Mouse (Mus musculus) c-Kit-negative CD71-positive TER-119-positive erythroid progenitor cells, embryonic 14.5 days (primary cell): ENCODE data around the gene Rfx1.
A peak's percentile ranks its signal among the peaks of the same experiment; 100 is the strongest.

Experiments used
- DNase-seq: peaks from one replicate; pipeline ENCODE4 v3.0.0-alpha.2; 2013; ENCODE audit warnings: low read depth, low spot score

Gene Rfx1

DNA sequence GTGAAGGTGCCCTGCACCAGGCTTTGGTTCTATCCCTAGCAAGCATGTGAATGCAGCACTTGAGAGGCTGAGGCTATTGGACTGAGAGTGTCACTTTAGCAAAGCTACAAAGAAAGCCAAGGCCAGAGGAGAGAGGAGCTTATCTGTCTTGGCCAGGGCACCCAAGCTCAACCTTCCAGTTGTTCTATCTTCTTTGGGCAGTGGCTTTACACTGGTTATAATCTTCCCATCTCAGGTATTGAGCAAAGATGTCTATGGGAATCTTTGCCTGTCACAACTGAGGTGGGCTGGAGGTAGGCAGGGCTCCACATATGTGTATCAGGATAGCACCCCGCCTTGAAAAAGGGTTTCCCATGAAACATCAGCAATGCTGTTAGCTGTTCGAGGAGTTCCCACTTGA, 6.4 kb upstream of the Rfx1 start:
- no peak for DNase-seq

DNA sequence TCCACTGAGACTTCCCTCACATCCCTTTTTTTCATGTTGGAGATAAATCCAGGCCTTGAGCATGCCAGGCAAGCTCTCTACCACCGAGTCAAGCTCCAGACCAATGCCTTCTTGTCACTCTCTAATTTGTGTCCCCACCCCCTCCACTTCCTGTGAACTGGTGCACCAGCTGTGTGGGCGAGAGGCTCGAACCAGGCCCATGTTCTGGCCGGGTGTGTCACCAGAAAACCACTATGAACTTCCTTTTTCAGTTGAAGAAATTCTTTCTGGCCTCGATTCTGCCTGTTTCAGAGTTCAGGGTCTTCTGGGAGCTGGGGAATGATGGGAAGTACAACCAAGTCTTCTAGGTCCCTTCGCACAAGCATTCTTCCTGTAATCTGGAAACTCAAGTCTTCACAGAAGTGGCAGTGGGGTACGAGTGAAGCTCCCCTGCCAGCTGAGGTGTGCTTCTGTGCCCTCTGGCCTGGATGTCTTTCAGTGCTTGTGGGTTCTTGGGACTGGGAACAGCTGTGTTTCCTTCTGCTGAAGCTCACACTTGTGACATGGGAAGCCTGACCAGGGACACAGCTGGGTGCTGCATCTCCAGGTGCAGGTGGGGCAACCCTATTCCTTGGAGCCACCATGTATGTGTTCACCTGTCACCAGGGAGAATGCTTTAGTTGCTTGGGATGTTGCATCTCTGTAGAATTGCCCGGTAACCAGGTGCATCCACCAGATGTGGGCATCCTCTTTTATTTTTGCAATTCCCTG, 2.6 kb upstream of the Rfx1 start:
- DNase-seq = no peak

DNA sequence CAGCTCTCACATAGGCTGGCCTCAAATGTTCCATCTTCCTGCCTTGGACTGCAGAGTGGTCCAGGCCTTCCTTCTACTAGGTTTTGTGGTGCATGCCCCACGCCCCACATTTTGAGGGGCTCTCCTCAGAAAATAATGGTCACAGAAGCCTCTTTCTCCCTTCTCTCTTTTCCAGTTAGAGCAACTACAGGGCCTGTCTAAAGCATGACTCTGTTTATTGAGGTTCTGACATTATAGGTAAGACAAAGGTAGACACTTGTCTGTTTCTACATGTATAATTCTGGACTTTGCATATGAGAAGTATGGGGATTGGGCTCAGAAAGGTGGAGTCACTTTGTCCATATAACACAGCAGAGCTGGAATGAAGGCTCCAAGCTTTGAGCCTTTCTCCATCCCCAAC, 1.6 kb upstream of the Rfx1 start, which contains the start of gene Gm10643:
Gm10643 (minus strand) TSS at position 101 of the 400 bp plus-strand sequence.
- DNase-seq = no peak

DNA sequence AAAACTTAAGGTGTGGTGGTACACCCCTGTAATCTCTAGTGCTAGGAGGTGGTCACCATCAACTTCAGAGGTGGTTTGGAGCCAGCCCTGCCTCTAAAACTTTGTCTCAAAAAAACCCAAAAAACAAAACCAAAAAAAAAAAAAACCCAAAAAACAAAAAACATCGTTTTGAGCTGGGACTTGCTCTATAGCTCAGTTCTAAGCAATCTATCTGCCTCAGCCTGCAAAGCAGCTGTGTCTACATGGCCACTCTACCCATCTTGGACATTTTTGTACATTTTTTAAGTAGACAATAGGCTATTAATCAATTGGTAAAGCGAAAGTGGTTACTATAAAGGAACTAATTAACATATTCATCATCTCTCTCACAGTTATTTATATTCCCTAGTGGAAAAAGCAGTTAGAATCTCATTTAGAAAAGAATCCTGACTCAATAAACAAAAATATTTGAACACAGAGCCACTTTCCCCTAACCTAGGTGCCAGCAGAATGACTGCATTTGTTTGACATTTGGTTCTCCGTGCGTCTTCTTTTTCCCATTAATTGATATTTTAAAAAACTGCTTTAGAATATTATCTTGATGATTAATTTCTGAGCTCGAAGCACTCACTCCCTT, 1.1 kb upstream of the Rfx1 start:
- no peak for DNase-seq

DNA sequence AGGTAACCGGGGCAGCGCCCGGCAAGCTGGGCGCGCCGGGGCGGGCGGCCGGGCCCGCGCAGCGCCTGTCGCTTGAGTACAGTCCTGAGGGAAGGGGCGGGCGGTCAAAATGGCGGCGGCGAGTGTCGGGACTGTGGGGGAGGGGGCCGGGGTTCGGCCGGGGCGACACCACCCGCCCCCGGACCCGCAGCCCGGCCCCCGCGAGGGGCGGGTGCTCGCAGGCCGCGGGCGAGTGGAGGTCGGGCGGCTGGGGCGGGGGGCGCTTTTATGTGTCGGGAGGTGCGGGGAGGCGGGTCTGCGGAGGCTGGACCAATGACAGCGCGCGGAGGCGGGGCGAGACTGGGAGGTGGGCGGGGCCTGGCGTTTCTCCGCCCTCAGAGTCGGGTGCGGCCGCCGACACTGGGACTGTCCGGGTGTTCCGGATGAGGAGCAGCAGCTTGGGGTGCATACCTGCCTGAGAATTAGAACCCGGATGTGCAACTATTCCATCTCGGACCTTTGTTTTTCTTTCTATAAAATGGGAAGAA, 476 bp downstream of the Rfx1 start:
- peak; percentile 83 for DNase-seq

DNA sequence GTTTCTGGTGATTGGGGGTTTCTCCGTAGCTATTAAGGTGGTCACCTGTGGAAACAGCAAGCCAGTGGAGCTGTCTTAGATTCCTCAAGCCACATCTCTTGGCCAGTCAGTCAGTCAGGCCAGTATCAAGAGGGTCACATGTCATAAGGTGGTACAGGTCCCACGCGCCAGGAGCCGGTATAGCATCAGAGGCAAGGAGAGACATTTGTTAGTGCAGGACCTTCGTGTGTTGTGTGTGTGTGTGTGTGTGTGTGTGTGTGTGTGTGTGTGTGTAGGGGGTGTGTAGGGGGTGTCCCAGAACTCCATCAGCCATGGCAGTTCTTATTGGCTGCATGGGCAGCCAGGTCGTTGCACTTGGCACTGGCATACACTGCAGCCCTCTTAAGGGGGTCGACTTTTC, 1.3 kb downstream of the Rfx1 start:
- no peak for DNase-seq

DNA sequence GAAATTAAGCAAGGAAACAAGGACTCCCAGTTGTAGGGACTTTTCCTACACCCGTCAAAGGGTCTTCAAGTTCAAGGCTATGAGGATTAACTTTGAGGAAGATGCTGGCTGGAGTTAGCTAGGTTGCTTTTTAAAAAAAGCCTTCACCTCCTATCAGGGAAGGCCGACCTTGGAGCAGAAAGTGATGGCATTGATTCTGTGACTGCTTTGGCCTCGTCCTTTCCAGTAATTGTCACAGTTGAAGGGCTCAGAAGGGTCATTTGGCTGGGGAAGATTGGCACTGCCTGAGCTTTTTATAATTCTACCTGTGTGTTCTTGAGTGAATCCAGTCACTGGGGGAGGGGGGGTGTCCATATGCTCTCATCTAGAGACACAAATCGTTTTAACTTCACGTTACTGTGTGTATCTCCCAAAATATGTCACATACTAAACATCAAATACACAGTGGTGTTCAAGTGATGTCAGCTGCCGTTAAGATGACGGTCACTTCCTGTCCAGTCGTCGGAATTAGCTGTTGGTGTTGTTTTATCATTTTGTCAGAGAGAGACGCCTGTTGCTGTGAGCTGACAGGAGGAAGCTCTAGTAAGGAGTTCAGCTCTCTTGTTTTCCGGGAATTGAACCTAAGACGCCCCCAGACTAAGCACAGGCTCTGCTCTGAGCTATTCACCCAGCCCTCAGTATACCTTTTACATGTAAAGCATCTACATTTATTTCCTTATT, 1.8 kb downstream of the Rfx1 start:
- no peak for DNase-seq

DNA sequence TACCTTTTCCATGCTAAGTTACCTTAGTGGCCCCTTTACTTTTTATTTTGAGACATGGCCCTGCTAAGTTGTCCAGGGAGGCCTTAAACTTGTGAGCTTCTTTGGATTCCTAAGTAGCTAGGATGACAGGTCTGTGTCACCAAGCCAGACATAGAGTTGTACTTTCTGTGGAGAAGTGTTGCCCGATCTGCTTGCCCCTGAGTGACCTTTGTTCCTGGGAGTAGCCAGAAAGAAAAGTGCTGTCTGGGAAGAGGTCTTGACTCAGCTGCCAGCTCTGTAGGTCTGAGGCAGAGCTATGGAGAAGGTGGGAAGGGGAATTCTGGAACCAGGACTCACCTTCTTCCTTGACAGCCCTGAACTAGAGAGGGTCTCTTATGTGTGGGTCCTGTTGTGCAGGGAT, 2.5 kb downstream of the Rfx1 start:
- no peak for DNase-seq

DNA sequence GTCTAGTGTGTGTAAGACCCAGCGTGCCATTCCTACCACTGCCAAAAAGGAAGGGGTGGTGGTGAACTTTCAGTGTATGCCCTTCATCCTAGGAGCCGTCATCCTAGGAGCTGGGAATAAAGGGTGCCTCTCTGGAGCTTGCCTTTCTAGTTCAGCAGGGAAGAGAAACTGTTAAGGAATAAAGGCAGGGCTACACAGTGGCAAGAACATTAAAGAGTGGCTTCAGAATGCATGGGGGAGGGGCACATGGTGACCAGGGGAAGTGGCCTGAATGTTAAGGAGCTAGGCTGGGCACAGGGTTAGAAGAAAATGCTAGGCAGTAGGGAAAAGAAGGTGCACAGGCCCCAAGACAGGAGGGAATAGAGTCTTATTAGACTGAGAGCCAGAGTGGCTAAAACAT, 3.1 kb downstream of the Rfx1 start:
- no peak for DNase-seq

DNA sequence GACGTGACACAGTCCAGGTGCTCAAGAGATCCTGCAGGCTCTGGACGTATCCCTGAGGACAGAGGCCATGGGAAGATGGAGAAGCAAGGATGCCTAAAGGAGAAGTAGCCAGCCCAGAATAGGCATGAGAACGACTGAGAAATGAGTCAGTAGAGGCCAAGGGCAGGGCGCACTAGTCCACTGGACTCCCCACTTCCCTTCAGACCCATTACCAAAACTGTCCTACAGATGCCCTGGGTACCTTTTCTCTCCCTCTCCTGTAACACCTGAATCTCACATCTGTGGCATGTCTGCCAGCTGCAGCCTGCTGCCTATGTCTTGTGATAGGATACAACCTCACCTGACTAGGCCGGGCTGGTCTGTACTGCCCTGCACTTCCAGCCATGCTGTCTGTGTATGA, 3.6 kb downstream of the Rfx1 start:
- no peak for DNase-seq

DNA sequence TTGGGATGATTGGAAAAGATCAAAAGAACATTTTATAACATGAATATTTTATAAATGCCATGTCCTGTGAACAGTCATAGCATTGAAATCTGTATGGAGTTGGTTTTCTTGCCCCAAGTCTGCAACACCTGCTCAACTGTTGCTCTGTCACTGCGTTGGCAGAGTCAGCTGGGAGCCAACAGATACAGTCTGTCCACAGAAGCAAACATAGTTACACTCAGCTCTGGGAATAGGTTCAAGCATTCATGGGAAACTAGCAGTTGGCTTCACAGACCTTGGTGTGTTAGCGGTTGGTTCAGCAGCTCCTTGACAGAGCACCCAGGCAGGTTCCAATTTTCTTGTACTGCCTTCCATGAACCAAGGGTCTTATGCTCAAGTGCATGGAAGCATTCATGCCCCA, 4.0 kb downstream of the Rfx1 start:
- no peak for DNase-seq

DNA sequence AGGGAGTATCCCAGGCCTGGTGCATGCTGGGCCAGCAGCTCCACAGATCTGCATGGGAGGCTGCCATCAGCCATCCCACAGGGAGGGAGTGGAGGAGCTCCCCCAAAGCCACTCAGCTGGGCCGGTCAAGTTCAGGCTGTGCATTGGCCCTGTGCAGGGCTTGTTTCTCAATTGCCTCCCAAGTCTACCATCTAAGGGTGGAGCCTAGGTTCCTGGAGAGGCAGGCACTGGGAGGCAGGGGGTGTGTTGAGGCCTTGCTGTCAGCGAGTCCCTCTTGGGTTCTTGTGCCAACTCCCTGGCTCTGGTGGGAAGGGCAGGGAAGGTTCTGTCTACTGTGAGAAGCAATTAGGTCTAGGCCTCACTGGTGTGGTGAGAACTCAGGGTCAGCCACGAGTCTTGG, 5.3 kb downstream of the Rfx1 start:
- DNase-seq = no peak

DNA sequence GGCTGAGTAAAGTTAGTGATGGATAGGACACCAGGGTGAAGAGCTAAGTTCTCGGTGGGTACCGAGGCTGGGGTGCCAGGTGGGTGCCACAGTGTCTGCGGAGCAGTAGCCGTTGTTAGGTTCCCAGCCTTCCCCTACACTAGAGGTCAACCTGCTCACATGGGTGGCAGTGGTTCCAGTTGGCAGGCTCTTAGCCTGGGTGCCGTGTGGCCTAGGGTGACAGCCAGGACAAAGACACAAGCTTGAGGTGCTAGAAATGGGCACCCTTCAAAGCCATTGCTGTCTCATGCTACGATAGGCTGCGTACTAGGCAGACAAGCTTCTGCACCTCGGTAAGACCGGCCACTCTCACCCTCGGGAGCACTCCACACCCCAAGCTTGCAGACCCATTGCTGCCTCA, 5.7 kb downstream of the Rfx1 start:
- no peak for DNase-seq

DNA sequence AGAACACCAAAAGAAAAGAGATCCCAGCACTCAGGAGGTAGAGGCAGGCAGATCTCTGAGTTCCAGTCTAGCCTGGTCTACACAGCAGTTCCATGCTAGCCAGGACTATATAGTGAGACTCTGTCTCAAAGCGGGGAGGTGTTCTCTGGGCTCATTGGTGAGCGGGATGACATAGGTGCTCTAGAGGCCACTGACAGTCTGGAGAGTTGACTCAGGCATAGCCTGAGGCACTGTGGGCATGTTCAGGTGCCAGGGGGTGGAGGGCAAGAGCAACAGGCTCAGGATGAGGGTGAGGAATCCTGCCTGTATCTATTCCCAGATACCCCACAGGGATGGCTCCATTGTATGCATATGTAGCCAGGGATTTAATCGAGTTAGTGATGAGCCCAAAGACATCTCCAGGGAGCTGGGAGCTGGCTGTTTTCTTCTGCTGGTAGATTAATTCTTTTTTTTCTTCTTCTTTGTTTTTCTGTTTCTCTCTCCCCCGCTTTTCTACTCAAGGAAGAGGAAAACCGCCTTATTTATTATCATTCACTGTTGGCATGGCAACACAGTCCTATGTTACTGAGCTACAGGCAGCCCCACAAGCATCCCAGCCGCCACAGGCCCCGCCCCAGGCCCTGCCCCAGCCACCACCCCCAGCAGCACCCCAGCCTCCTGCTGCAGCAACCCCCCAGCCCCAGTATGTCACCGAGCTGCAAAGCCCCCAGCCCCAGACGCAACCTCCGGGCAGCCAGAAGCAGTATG, 6.8 kb downstream of the Rfx1 start:
- no peak for DNase-seq

DNA sequence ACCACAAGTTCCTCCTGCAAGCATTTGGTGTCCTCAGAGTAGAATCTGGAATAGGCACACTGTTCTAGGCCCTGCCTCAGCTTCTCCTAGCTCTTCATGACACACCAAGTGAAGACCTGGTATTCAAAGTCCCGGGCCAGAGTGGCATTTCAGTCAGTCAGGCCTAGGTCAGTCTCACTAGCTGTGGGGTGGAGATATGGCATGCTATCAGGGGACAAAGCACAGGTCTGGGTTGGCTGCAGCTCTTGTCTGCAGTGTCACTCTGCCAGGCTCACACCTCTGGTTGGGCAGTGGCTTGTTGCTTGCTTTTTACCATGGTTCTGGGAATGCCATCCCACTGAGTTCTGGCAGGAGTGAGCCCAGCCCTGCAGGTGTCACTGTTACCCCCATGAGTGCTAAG, 9.8 kb downstream of the Rfx1 start:
- DNase-seq = no peak

DNA sequence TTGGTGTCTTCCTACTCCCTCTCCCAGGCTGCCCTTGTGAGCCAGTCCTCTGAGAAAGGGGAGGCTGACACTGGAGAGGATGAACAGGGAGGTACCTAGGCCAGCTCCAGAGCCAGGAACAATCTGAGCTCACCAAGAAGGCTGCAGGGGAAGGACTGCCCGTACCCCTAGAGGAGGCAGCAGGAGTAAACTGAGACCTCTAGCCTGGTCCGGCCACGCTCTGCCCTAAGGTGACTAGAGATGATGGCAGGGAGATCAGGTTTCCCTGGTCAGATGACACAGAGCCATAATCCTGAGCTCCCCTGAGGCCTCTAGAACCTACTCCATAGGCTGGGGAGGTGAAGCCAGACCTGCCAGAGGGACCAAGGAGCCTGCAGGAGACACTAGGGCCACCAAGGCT, 10.2 kb downstream of the Rfx1 start:
- no peak for DNase-seq

DNA sequence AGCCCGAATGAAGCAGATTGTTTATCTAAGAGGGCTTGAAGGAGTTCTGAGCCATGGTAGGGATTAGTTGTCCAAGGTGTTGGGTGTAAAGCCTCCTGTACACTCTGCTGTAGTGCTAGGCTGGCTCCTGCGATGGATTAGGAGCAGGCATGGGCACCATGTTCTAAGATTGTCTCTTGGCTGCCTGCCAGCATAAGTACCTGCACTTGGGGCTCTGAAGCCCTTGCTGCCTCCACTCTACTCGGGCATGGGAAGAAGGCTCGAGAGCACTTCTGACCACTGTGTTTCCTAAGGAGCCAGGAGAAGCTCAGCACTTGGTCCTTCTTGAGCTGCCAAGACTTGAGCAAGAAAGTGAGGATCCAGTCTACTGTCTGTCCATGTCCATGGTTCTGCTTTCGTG, 12.6 kb downstream of the Rfx1 start:
- DNase-seq = no peak

DNA sequence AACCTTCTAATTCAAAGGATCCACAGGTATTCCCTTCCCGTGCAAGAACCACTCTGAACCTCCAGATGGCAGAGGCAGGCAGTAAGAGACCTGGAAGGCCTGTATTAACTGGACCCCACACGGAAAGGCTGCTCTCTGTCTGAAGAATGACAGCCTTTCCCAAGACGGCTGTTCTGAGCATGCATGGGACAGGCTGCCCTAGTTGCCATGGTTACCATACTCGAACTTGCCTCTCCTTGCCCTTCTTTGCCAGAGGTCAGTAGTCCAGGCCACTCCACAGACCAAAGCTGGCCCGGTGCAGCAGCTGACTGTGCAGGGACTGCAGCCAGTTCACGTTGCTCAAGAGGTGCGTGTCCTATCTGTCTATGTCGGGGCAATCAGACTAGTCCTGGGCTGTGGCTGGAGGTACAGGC, 17.2 kb downstream of the Rfx1 start:
- DNase-seq = no peak

DNA sequence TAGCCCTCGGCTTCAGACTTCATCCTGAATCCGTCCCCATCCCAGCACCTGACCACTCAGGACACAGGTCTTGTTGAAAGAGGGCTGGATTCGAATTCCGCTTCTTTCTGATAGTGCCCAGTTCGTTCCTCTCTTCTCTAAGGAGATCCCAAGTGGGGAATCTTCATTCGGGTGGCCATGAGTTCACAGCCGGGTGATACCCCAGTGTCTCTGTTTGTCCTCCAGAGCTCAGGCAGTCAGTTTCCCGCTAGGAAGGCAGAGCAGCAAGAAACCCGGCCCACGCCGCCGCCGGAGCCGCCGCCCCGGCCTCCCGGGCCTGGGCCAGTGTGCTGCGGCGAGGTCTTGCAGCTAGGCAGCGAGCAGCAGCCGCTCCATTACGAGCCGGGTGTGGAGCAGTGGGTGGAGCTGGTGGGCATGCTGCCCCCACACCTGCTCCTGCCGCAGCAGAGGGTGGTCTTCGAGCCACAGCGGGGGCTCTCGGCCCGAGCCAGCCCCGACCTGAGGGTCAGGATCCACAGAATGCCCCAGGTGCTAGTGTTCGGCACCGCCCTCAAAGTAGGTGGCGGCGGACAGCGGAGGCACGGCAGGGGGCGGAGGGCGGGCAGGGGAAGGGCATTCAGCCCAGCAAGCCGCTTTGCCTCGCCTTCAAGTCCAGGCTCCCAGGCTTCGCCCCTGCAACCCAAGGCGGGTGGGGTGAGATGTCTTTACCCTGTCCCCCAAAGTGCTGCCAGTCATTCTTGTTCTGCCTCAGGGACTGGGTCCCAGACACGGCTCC, 17.9 kb downstream of the Rfx1 start:
- DNase-seq = no peak

DNA sequence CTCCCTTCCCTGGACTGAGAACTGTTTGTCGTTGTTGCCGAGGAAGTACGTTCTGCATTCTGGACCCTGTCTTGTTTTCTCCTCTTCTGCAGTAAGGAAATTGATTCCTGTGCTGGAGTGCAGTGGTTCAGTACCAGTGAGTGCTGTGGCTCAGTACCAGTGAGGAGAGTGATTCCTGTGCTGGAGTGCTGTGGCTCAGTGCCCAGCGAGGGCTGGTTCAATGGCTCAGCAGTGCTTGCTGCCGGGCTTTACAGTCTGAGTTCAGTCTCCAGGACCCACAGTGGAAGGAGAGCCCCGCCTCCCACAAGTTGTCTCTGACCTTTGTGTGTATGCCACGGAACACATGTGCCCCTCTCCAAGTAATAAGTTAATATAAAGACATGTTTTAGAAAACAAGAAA, 20.5 kb downstream of the Rfx1 start:
- DNase-seq = no peak

DNA sequence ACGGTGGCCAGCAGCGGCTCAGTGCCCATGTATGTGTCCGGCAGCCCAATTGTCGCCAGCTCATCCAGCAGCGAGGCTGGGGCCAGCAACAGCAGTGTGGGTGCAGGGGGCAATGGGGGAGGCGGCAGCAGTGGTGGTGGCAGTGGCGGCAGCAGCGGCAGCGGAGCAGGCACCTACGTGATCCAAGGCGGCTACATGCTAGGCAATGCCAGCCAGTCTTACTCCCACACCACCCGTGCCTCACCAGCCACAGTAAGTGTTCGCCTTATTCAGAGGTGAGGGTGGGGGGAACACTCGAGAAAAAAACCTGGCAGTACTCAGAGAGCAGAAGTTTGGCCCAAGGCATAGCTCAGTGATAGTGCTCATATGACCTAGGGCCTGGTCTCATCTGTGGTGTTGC, 21.2 kb downstream of the Rfx1 start:
- DNase-seq = no peak
